Mouse (Mus musculus): ENCODE measurements around the gene Ssx2ip. TPM values are rescaled to one million over a fixed set of nuclear protein-coding genes. Genes with fewer than 3 reads are reported as not detected.

Gene Ssx2ip
- polyA plus RNA-seq, 1 experiment from 2014 or later = 18.8 TPM

- WGBS = 72% methylated on average over 6 of the region's 6 CpGs
- no peak overlapping the region for H3K9ac ChIP-seq (ENCODE audit: low read depth, low read length)
- H3K9me3 ChIP-seq (ENCODE audit: control insufficient read depth, low read length) = no peaks in the 10 kb centered on the region
- no peak overlapping the region for H3K27ac ChIP-seq (ENCODE audit: low read depth, low read length)
- no peak overlapping the region for H3K4me3 ChIP-seq (ENCODE audit: low read length)
- peaks cover 2% of the 10 kb centered on the region; the same call in 1 of the 2 replicates for H3K4me1 ChIP-seq (ENCODE audit: control insufficient read depth, insufficient read depth, low read depth, low read length)
- ATAC-seq = no peak
- no peaks in the 10 kb centered on the region for H3K27me3 ChIP-seq (replicated peaks; ENCODE audit: control insufficient read depth, insufficient read depth, low read length)
- no peak overlapping the region for H3K4me2 ChIP-seq (ENCODE audit: low read length)
- H3K36me3 ChIP-seq (ENCODE audit: control insufficient read depth, insufficient read depth, low read length) = peaks cover 2% of the 10 kb centered on the region; the same call in 1 of the 2 replicates
Measured at GRCm38 (mm10) chr3:146448969-146449368, 44.5 kb downstream of the Ssx2ip start.

- Histone ChIP-seq H3K4me2 (ENCODE audit: low read length) (peak within 1 kb of the TSS; percentile 79), H3K4me3 (ENCODE audit: low read length) (peak within 1 kb of the TSS; percentile 65), H3K4me1 (ENCODE audit: control insufficient read depth, insufficient read depth, low read depth, low read length) (peaks cover 2% of the 10 kb centered on the region; the same call in 1 of the 2 replicates), H3K9me3 (ENCODE audit: control insufficient read depth, low read length) (no peaks in the 10 kb centered on the region), H3K27me3 (replicated peaks; ENCODE audit: control insufficient read depth, insufficient read depth, low read length) (no peaks in the 10 kb centered on the region), H3K9ac (ENCODE audit: low read depth, low read length) (peak within 1 kb of the TSS; percentile 80), H3K27ac (ENCODE audit: low read depth, low read length) (peak within 1 kb of the TSS; percentile 84), H3K36me3 (ENCODE audit: control insufficient read depth, insufficient read depth, low read length) (peaks cover 2% of the 10 kb centered on the region; the same call in 1 of the 2 replicates)
- WGBS = 45% methylated on average over 9 of the region's 9 CpGs
- ATAC-seq = peak; percentile 55; the same call in 1 of the 2 replicates
Measured at GRCm38 (mm10) chr3:146449745-146450250, 45.4 kb downstream of the Ssx2ip start, which contains the start of gene Ctbs. Gene Ctbs (plus strand): TSS chr3:146449795.

GRCm38 (mm10) chr3:146450371-146450841 lies 46.0 kb downstream of the Ssx2ip start:
- H3K27me3 ChIP-seq (replicated peaks; ENCODE audit: control insufficient read depth, insufficient read depth, low read length) = no peaks in the 10 kb centered on the region
- H3K4me1 ChIP-seq (ENCODE audit: control insufficient read depth, insufficient read depth, low read depth, low read length) = peaks cover 2% of the 10 kb centered on the region; the same call in 1 of the 2 replicates
- H3K27ac ChIP-seq (ENCODE audit: low read depth, low read length) = peak overlapping the region; percentile 84
- no peaks in the 10 kb centered on the region for H3K9me3 ChIP-seq (ENCODE audit: control insufficient read depth, low read length)
- H3K36me3 ChIP-seq (ENCODE audit: control insufficient read depth, insufficient read depth, low read length) = peaks cover under 1% of the 10 kb centered on the region; the same call in 1 of the 2 replicates
- peak overlapping the region; percentile 79 for H3K4me2 ChIP-seq (ENCODE audit: low read length)
- peak; percentile 99 for ATAC-seq
- under 1% methylated on average over 29 of the region's 29 CpGs for WGBS
- peak overlapping the region; percentile 80 for H3K9ac ChIP-seq (ENCODE audit: low read depth, low read length)
- H3K4me3 ChIP-seq (ENCODE audit: low read length) = peak overlapping the region; percentile 65

- 87% methylated on average over 5 of the region's 5 CpGs for WGBS
- H3K4me1 ChIP-seq (ENCODE audit: control insufficient read depth, insufficient read depth, low read depth, low read length) = peaks cover 2% of the 10 kb centered on the region; the same call in 1 of the 2 replicates
- H3K9ac ChIP-seq (ENCODE audit: low read depth, low read length) = no peak overlapping the region
- ATAC-seq = no peak
- H3K27me3 ChIP-seq (replicated peaks; ENCODE audit: control insufficient read depth, insufficient read depth, low read length) = no peaks in the 10 kb centered on the region
- H3K27ac ChIP-seq (ENCODE audit: low read depth, low read length) = no peak overlapping the region
- H3K9me3 ChIP-seq (ENCODE audit: control insufficient read depth, low read length) = no peaks in the 10 kb centered on the region
- H3K4me2 ChIP-seq (ENCODE audit: low read length) = peak overlapping the region; percentile 79; the same call in 1 of the 2 replicates
- H3K36me3 ChIP-seq (ENCODE audit: control insufficient read depth, insufficient read depth, low read length) = no peaks in the 10 kb centered on the region
- H3K4me3 ChIP-seq (ENCODE audit: low read length) = no peak overlapping the region
Measured at GRCm38 (mm10) chr3:146451375-146451774, 46.9 kb downstream of the Ssx2ip start.

GRCm38 (mm10) chr3:146462939-146463338 lies 58.5 kb downstream of the Ssx2ip start:
- Histone ChIP-seq H3K27ac (ENCODE audit: low read depth, low read length) (no peak overlapping the region), H3K4me1 (ENCODE audit: control insufficient read depth, insufficient read depth, low read depth, low read length) (no peaks in the 10 kb centered on the region), H3K4me3 (ENCODE audit: low read length) (no peak overlapping the region), H3K9me3 (ENCODE audit: control insufficient read depth, low read length) (no peaks in the 10 kb centered on the region), H3K27me3 (replicated peaks; ENCODE audit: control insufficient read depth, insufficient read depth, low read length) (no peaks in the 10 kb centered on the region), H3K4me2 (ENCODE audit: low read length) (no peak overlapping the region), H3K9ac (ENCODE audit: low read depth, low read length) (no peak overlapping the region), H3K36me3 (ENCODE audit: control insufficient read depth, insufficient read depth, low read length) (no peaks in the 10 kb centered on the region)
- no peak for ATAC-seq
- 71% methylated on average over 2 of the region's 2 CpGs for WGBS

GRCm38 (mm10) chr3:146469226-146469625 lies 64.8 kb downstream of the Ssx2ip start:
- H3K36me3 ChIP-seq (ENCODE audit: control insufficient read depth, insufficient read depth, low read length) = no peaks in the 10 kb centered on the region
- no peak overlapping the region for H3K4me3 ChIP-seq (ENCODE audit: low read length)
- H3K27me3 ChIP-seq (replicated peaks; ENCODE audit: control insufficient read depth, insufficient read depth, low read length) = no peaks in the 10 kb centered on the region
- H3K4me2 ChIP-seq (ENCODE audit: low read length) = no peak overlapping the region
- no peak overlapping the region for H3K9ac ChIP-seq (ENCODE audit: low read depth, low read length)
- 84% methylated on average over 2 of the region's 2 CpGs for WGBS
- H3K4me1 ChIP-seq (ENCODE audit: control insufficient read depth, insufficient read depth, low read depth, low read length) = no peaks in the 10 kb centered on the region
- no peaks in the 10 kb centered on the region for H3K9me3 ChIP-seq (ENCODE audit: control insufficient read depth, low read length)
- ATAC-seq = no peak
- H3K27ac ChIP-seq (ENCODE audit: low read depth, low read length) = no peak overlapping the region

GRCm38 (mm10) chr3:146472657-146473056 lies 68.2 kb downstream of the Ssx2ip start:
- Histone ChIP-seq H3K4me1 (ENCODE audit: control insufficient read depth, insufficient read depth, low read depth, low read length) (no peaks in the 10 kb centered on the region), H3K4me2 (ENCODE audit: low read length) (no peak overlapping the region), H3K27ac (ENCODE audit: low read depth, low read length) (no peak overlapping the region), H3K27me3 (replicated peaks; ENCODE audit: control insufficient read depth, insufficient read depth, low read length) (no peaks in the 10 kb centered on the region), H3K9ac (ENCODE audit: low read depth, low read length) (no peak overlapping the region), H3K36me3 (ENCODE audit: control insufficient read depth, insufficient read depth, low read length) (no peaks in the 10 kb centered on the region), H3K4me3 (ENCODE audit: low read length) (no peak overlapping the region), H3K9me3 (ENCODE audit: control insufficient read depth, low read length) (no peaks in the 10 kb centered on the region)
- no peak for ATAC-seq
- 72% methylated on average over 4 of the region's 4 CpGs for WGBS

- H3K4me1 ChIP-seq (ENCODE audit: control insufficient read depth, insufficient read depth, low read depth, low read length) = no peaks in the 10 kb centered on the region
- H3K4me2 ChIP-seq (ENCODE audit: low read length) = no peak overlapping the region
- ATAC-seq = no peak
- H3K27ac ChIP-seq (ENCODE audit: low read depth, low read length) = no peak overlapping the region
- H3K4me3 ChIP-seq (ENCODE audit: low read length) = no peak overlapping the region
- no peaks in the 10 kb centered on the region for H3K36me3 ChIP-seq (ENCODE audit: control insufficient read depth, insufficient read depth, low read length)
- H3K27me3 ChIP-seq (replicated peaks; ENCODE audit: control insufficient read depth, insufficient read depth, low read length) = no peaks in the 10 kb centered on the region
- no peak overlapping the region for H3K9ac ChIP-seq (ENCODE audit: low read depth, low read length)
- no peaks in the 10 kb centered on the region for H3K9me3 ChIP-seq (ENCODE audit: control insufficient read depth, low read length)
Measured at GRCm38 (mm10) chr3:146473741-146474140, 69.3 kb downstream of the Ssx2ip start.

GRCm38 (mm10) chr3:146474428-146474827 lies 70.0 kb downstream of the Ssx2ip start:
- no peak for ATAC-seq
- Histone ChIP-seq H3K36me3 (ENCODE audit: control insufficient read depth, insufficient read depth, low read length) (no peaks in the 10 kb centered on the region), H3K27ac (ENCODE audit: low read depth, low read length) (no peak overlapping the region), H3K27me3 (replicated peaks; ENCODE audit: control insufficient read depth, insufficient read depth, low read length) (no peaks in the 10 kb centered on the region), H3K4me3 (ENCODE audit: low read length) (no peak overlapping the region), H3K4me1 (ENCODE audit: control insufficient read depth, insufficient read depth, low read depth, low read length) (no peaks in the 10 kb centered on the region), H3K9me3 (ENCODE audit: control insufficient read depth, low read length) (no peaks in the 10 kb centered on the region), H3K9ac (ENCODE audit: low read depth, low read length) (no peak overlapping the region), H3K4me2 (ENCODE audit: low read length) (no peak overlapping the region)
- 95% methylated on average over 3 of the region's 3 CpGs for WGBS

Measured in hindbrain, embryonic 16.5 days (tissue).